ENCODE assay signal across 13 mouse cellular contexts in genomic region chr17:30210262-30210661, GRCm38 (mm10).
"Had no signal": no experiment of that assay in that cellular context is flagged by ENCODE, and none has a peak within 500 bp of the region (broad histone marks: within the 10 kb centered on the region; RNA-seq: fewer than 3 reads in every experiment).

No protein-coding gene starts in this region.

- H3K4me1 ChIP-seq: liver, embryonic 15.5 days had no signal

- H3K27ac ChIP-seq: kidney, postnatal 0 days; limb, embryonic 12.5 days; liver, embryonic 15.5 days; midbrain, embryonic 15.5 days; neural tube, embryonic 13.5 days; stomach, embryonic 15.5 days had no signal

- H3K4me2 ChIP-seq: limb, embryonic 12.5 days; liver, embryonic 15.5 days; midbrain, embryonic 15.5 days; neural tube, embryonic 13.5 days; stomach, embryonic 15.5 days had no signal

- H3K27me3 ChIP-seq: limb, embryonic 12.5 days; liver, embryonic 15.5 days; midbrain, embryonic 15.5 days; neural tube, embryonic 13.5 days; stomach, embryonic 15.5 days had no signal

- H3K4me3 ChIP-seq: limb, embryonic 12.5 days; liver, embryonic 15.5 days; midbrain, embryonic 15.5 days; neural tube, embryonic 13.5 days; stomach, embryonic 15.5 days had no signal

- DNase-seq: liver; lung, adult 2 months; lung, postnatal 36 days; retina, postnatal 1 day; right cerebral cortex, postnatal 14 days; thymus, adult 2 months; thymus, postnatal 25 days had no signal
